9 mouse cellular contexts compared by ENCODE assay signal in the genomic region with DNA sequence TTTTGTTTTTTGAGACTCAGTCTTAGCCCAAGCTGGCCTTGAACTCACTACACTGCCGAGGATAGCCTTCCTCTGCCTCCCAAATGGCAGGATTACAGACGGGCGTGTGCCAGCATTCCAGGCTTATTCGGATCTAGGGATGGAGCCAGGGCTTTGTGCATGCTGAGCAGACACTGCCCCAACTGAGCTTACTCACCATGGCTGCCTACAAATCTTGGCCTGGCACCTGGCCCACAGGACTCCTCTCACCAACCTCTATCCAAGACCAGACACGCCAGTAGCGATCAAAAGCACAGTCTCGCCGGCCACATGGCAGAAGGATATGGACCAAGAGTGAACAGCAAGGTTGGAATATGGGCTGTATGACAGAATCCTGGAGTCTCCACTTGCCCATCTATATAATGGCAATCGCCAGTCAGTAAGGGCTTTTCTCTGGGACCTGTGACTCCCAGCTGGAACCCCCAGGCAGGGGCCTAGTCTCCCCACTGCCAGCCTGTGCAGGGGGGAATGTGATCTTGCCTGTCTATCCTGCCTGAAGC. TPM values are rescaled to one million over a fixed set of nuclear protein-coding genes. Genes with fewer than 3 reads are reported as not detected.
DNase-seq lines count a peak whose midpoint lies in the region; ATAC-seq and TF ChIP-seq lines count a peak whose summit lies in the region.
"Had no signal": no experiment of that assay in that cellular context is flagged by ENCODE, and none has a peak within 500 bp of the region (broad histone marks: within the 10 kb centered on the region; RNA-seq: fewer than 3 reads in every experiment).

No protein-coding gene starts in this region.

- H3K27me3 ChIP-seq in heart, embryonic 15.5 days, result no peaks in the 10 kb centered on the region
- no peaks in the 10 kb centered on the region for H3K27me3 ChIP-seq in myocyte (ENCODE audit: control insufficient read depth, insufficient read depth, insufficient read length)

- no peak overlapping the region for H3K4me3 ChIP-seq in heart, embryonic 15.5 days
- no peak overlapping the region for H3K4me3 ChIP-seq in myocyte

- H3K4me2 ChIP-seq in heart, embryonic 15.5 days, result peak overlapping the region; percentile 81; the same call in 1 of the 2 replicates
- peak overlapping the region; percentile 78 for H3K4me2 ChIP-seq in myocyte (ENCODE audit: low read depth)

- ATAC-seq in heart, embryonic 15.5 days (replicated peaks; ENCODE audit: insufficient number of reproducible peaks, insufficient read depth, low FRiP score, low read depth), result no peak

- H3K36me3 ChIP-seq in heart, embryonic 15.5 days, result no peaks in the 10 kb centered on the region
- H3K36me3 ChIP-seq in myocyte (ENCODE audit: control insufficient read depth, insufficient read depth), result no peaks in the 10 kb centered on the region

- H3ac ChIP-seq in myocyte (ENCODE audit: control insufficient read depth, insufficient read length), result no peak overlapping the region

- WGBS in heart, embryonic 15.5 days, result 61% methylated on average over 9 of the region's 9 CpGs

- H3K9ac ChIP-seq in heart, embryonic 15.5 days, result no peak overlapping the region

- H3K27ac ChIP-seq in heart, embryonic 15.5 days, result peak overlapping the region; percentile 70

- peaks cover 76% of the 10 kb centered on the region for H3K79me2 ChIP-seq in myocyte (ENCODE audit: control insufficient read depth, insufficient read depth)

- no peak for TF ChIP-seq POLR2A in myocyte (IDR thresholded peaks at IDR 0.05; ENCODE audit: insufficient read length, low read depth)

- peaks cover 83% of the 10 kb centered on the region for H3K4me1 ChIP-seq in heart, embryonic 15.5 days (replicated peaks)

- no peaks in the 10 kb centered on the region for H3K9me3 ChIP-seq in heart, embryonic 15.5 days (replicated peaks)

- DNase-seq in lung, adult 18-20 months, result peak; percentile 38 to 45
- DNase-seq in lung, postnatal 14 days, result no peak
- DNase-seq in cerebellum, adult 18-20 months, result peak; percentile 91 to 92
- DNase-seq in kidney, postnatal 36 days, result no peak
- no peak for DNase-seq in yolk sac, embryonic 10.5 days (ENCODE audit: low spot score)
- no peak for DNase-seq in embryo, embryonic 10 days (ENCODE audit: low spot score)

TF ChIP-seq in myocyte, 11 proteins besides CTCF, POLR2A, EP300 and RAD21:
- TF ChIP-seq USF1 (IDR thresholded peaks at IDR 0.05; ENCODE audit: low read depth), result no peak
- peak in 1 of 3 experiments; percentile 12 for TF ChIP-seq MYOD1 (IDR thresholded peaks at IDR 0.05; ENCODE audit: control insufficient read depth in 1 of 3, insufficient read length in 2 of 3, low read depth in 2 of 3)

RNA-seq across cellular contexts. Expression of a gene that starts 4.8 kb away (rescaled TPM):
- polyA plus RNA-seq in heart, embryonic 15.5 days (2015; fragmentation: Nextera tagmentation; extraction: Ambion mirVana), result 1.7 and 2.7 TPM in 2 replicates
- 11.9 TPM for polyA plus RNA-seq in myocyte (2012; fragmentation: generic; extraction: Trizol)

RNA-seq across cellular contexts. Expression of a gene that starts 12.6 kb away (rescaled TPM):
- not detected in 2 replicates for polyA plus RNA-seq in heart, embryonic 15.5 days (2015; fragmentation: Nextera tagmentation; extraction: Ambion mirVana)
- polyA plus RNA-seq in myocyte (2012; fragmentation: generic; extraction: Trizol), result not detected
- polyA plus RNA-seq: limb, embryonic 11.5 days had no signal

Comparison
In these comparisons a context has a peak if more than half of its experiments do, and no peak if none do; other contexts are left out.
1. DNase-seq: peak in lung, adult 18-20 months (2 of 2) and cerebellum, adult 18-20 months (2 of 2); none in lung, postnatal 14 days (single experiment), kidney, postnatal 36 days (0 of 2), yolk sac, embryonic 10.5 days (single experiment) and embryo, embryonic 10 days (single experiment).